ENCODE assay signal across 18 mouse cellular contexts in the genomic region with DNA sequence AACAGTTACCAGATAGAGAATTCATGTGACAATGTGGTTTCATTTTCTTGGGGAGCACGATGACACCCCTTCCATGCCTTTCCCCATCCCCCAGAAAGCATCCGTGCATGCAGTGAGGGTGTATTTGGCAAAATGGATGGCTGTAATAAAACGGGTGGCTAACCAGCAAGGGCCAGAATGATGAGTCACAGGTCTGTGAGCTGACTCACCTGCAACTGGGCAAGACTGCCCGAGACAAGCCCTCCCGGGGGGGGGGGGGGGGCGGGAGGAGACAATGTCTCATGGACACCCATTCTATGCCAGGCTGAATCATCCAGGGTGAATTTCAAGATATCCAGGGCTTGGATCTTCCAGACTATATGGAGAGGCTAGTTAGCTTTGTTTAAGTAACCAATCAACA. TPM values are rescaled to one million over a fixed set of nuclear protein-coding genes. Genes with fewer than 3 reads are reported as not detected.
DNase-seq lines count a peak whose midpoint lies in the region; ATAC-seq and TF ChIP-seq lines count a peak whose summit lies in the region.
"Had no signal": no experiment of that assay in that cellular context is flagged by ENCODE, and none has a peak within 500 bp of the region (broad histone marks: within the 10 kb centered on the region; RNA-seq: fewer than 3 reads in every experiment).

No protein-coding gene starts in this region.

- H3K4me1 ChIP-seq in midbrain, embryonic 14.5 days (ENCODE audit: control insufficient read depth, insufficient read depth, low read length) = no peaks in the 10 kb centered on the region
- H3K4me1 ChIP-seq: embryonic facial prominence, embryonic 13.5 days; hindbrain, embryonic 12.5 days; limb, embryonic 10.5 days; liver, embryonic 12.5 days; neural tube, embryonic 13.5 days had no signal

- POLR2A ChIA-PET in Patski (lab: Charles Lee) = interaction anchor here (0.6 to 0.8 kb wide), 2 partner anchors 79 to 127 kb away, joined by 3 to 5 read pairs; no protein-coding TSS in a partner anchor

- in situ Hi-C loops in Patski (cut with MboI; ENCODE audit: low pct_unique_long_range_greater_than_20kb) = loop anchor here (5.0 to 10.0 kb wide), 3 partner anchors 64 to 173 kb away; no protein-coding TSS in a partner anchor

- H3K4me3 ChIP-seq in midbrain, embryonic 14.5 days (replicated peaks; ENCODE audit: low read depth, low read length) = no peak overlapping the region
- H3K4me3 ChIP-seq: embryonic facial prominence, embryonic 13.5 days; hindbrain, embryonic 12.5 days; limb, embryonic 10.5 days; liver, embryonic 12.5 days; neural tube, embryonic 13.5 days had no signal

- H3K27me3 ChIP-seq in Patski = no peaks in the 10 kb centered on the region
- no peaks in the 10 kb centered on the region for H3K27me3 ChIP-seq in midbrain, embryonic 14.5 days (ENCODE audit: control insufficient read depth, insufficient read depth, low read length)
- H3K27me3 ChIP-seq: embryonic facial prominence, embryonic 13.5 days; liver, embryonic 12.5 days; neural tube, embryonic 13.5 days had no signal

- H3K36me3 ChIP-seq in midbrain, embryonic 14.5 days (ENCODE audit: control insufficient read depth, insufficient read depth, low read length) = no peaks in the 10 kb centered on the region
- H3K36me3 ChIP-seq: embryonic facial prominence, embryonic 13.5 days; hindbrain, embryonic 12.5 days; limb, embryonic 10.5 days; liver, embryonic 12.5 days; neural tube, embryonic 13.5 days had no signal

- DNase-seq in urinary bladder, postnatal 14 days (ENCODE audit: low spot score) = peak; percentile 46
- DNase-seq in urinary bladder, adult 2 months (ENCODE audit: low spot score) = no peak
- DNase-seq in Patski (ENCODE audit: low read depth, low spot score) = peak; percentile 94
- peak; percentile 9 for DNase-seq in brain, adult 2 months (ENCODE audit: low read depth, low spot score)
- DNase-seq in cerebellum, adult 8-10 months = no peak
- no peak for DNase-seq in ovary, adult 18-20 months (ENCODE audit: low spot score)
- DNase-seq in midbrain, embryonic 14.5 days = no peak
- DNase-seq: cerebellum, adult 9-10 months; kidney, adult 9 months; layer of hippocampus, postnatal 36 days; thymus, postnatal 25 days had no signal

- no peak overlapping the region for H3K27ac ChIP-seq in midbrain, embryonic 14.5 days (replicated peaks; ENCODE audit: low read depth, low read length)
- H3K27ac ChIP-seq: embryonic facial prominence, embryonic 13.5 days; hindbrain, embryonic 12.5 days; limb, embryonic 10.5 days; liver, embryonic 12.5 days; neural tube, embryonic 13.5 days had no signal

- H3K9me3 ChIP-seq in midbrain, embryonic 14.5 days (ENCODE audit: control insufficient read depth, low read length) = no peaks in the 10 kb centered on the region
- H3K9me3 ChIP-seq: embryonic facial prominence, embryonic 13.5 days; hindbrain, embryonic 12.5 days; limb, embryonic 10.5 days; liver, embryonic 12.5 days; neural tube, embryonic 13.5 days had no signal

- peak; percentile 89 for ATAC-seq in Patski
- no peak for ATAC-seq in midbrain, embryonic 14.5 days (ENCODE audit: low FRiP score, low TSS enrichment)
- ATAC-seq: activated CD4-positive, CD25-positive, alpha-beta regulatory T cell, adult 4 months; inflammation-experienced regulatory T-cells, adult 6 months; liver, embryonic 12.5 days had no signal

- H3K4me2 ChIP-seq in midbrain, embryonic 14.5 days (ENCODE audit: low read length) = no peak overlapping the region
- H3K4me2 ChIP-seq: embryonic facial prominence, embryonic 13.5 days; hindbrain, embryonic 12.5 days; liver, embryonic 12.5 days; neural tube, embryonic 13.5 days had no signal

- WGBS in midbrain, embryonic 14.5 days = 84% methylated on average over 6 of the region's 6 CpGs

- CTCF ChIA-PET in Patski (lab: Charles Lee) = interaction anchor here (1.3 kb wide), 1 partner anchor 61 kb away, joined by 3 read pairs; no protein-coding TSS in a partner anchor

- no peak overlapping the region for H3K9ac ChIP-seq in midbrain, embryonic 14.5 days (replicated peaks; ENCODE audit: low read length)
- H3K9ac ChIP-seq: embryonic facial prominence, embryonic 13.5 days; hindbrain, embryonic 12.5 days; liver, embryonic 12.5 days; neural tube, embryonic 13.5 days had no signal

- no peak for TF ChIP-seq CTCF in Patski (IDR thresholded peaks at IDR 0.05)

RNA-seq across cellular contexts. Expression of a gene that starts 59.6 kb away (rescaled TPM):
- polyA plus RNA-seq in urinary bladder, adult 2 months (2012; rRNA removed) = 16.6 and 18.3 TPM in 2 replicates
- 33.0 TPM for polyA plus RNA-seq in Patski (2021)
- polyA plus RNA-seq in midbrain, embryonic 14.5 days (2014; fragmentation: Nextera tagmentation; extraction: Ambion mirVana) = 7.6 and 14.2 TPM in 2 replicates
- polyA plus RNA-seq: activated CD4-positive, CD25-positive, alpha-beta regulatory T cell, adult 4 months; inflammation-experienced regulatory T-cells, adult 6 months had no signal

Comparison
In these comparisons a context has a peak if more than half of its experiments do, and no peak if none do; other contexts are left out.
1. DNase-seq: peak in urinary bladder, postnatal 14 days (single experiment), Patski (single experiment) and brain, adult 2 months (single experiment); none in urinary bladder, adult 2 months (single experiment), cerebellum, adult 8-10 months (single experiment), ovary, adult 18-20 months (single experiment) and midbrain, embryonic 14.5 days (single experiment).